Mouse (Mus musculus): ENCODE measurements at regions not wholly inside any gene's neighbourhood (a gene's known extent, or its start where the extent isn't known, plus 50 kb on each side); places are given as distances from the start of the nearest gene placed in this dataset.

GRCm38 (mm10) chr9:61151901-61152337 lies 220.2 kb upstream of the Tle3 start:
- H3K27ac ChIP-seq (ENCODE audit: low read length), result no peak overlapping the region
- 53% methylated on average over 12 of the region's 12 CpGs for WGBS
- H3K9ac ChIP-seq (ENCODE audit: low read depth, low read length), result no peak overlapping the region
- no peak for ATAC-seq
- peaks cover 7% of the 10 kb centered on the region; the same call in 1 of the 2 replicates for H3K4me1 ChIP-seq (ENCODE audit: control insufficient read depth, insufficient read depth, low read length)
- no peaks in the 10 kb centered on the region for H3K36me3 ChIP-seq (ENCODE audit: control insufficient read depth, insufficient read depth, low read length)
- no peak overlapping the region for H3K4me2 ChIP-seq (ENCODE audit: low read length)
- no peaks in the 10 kb centered on the region for H3K9me3 ChIP-seq (replicated peaks; ENCODE audit: control insufficient read depth, low read length, poor library complexity, severe bottlenecking)
- H3K4me3 ChIP-seq (ENCODE audit: low read depth, low read length), result no peak overlapping the region
- H3K27me3 ChIP-seq (ENCODE audit: control insufficient read depth, insufficient read depth, low read depth, low read length), result no peaks in the 10 kb centered on the region

GRCm38 (mm10) chr9:61154721-61155120 lies 217.4 kb upstream of the Tle3 start:
- no peaks in the 10 kb centered on the region for H3K9me3 ChIP-seq (replicated peaks; ENCODE audit: control insufficient read depth, low read length, poor library complexity, severe bottlenecking)

GRCm38 (mm10) chr9:61155851-61156250 lies 216.3 kb upstream of the Tle3 start:
- no peak overlapping the region for H3K4me2 ChIP-seq (ENCODE audit: low read length)
- 47% methylated on average over 14 of the region's 14 CpGs for WGBS
- peaks cover 12% of the 10 kb centered on the region; the same call in 1 of the 2 replicates for H3K4me1 ChIP-seq (ENCODE audit: control insufficient read depth, insufficient read depth, low read length)
- H3K9ac ChIP-seq (ENCODE audit: low read depth, low read length), result no peak overlapping the region
- H3K27me3 ChIP-seq (ENCODE audit: control insufficient read depth, insufficient read depth, low read depth, low read length), result no peaks in the 10 kb centered on the region
- H3K9me3 ChIP-seq (replicated peaks; ENCODE audit: control insufficient read depth, low read length, poor library complexity, severe bottlenecking), result no peaks in the 10 kb centered on the region
- H3K36me3 ChIP-seq (ENCODE audit: control insufficient read depth, insufficient read depth, low read length), result no peaks in the 10 kb centered on the region
- no peak overlapping the region for H3K27ac ChIP-seq (ENCODE audit: low read length)
- no peak for ATAC-seq
- no peak overlapping the region for H3K4me3 ChIP-seq (ENCODE audit: low read depth, low read length)

More at GRCm38 (mm10) chr9:61154721-61155120, 217.4 kb upstream of the Tle3 start:
- Histone ChIP-seq H3K27ac (ENCODE audit: low read length) (no peak overlapping the region), H3K9ac (ENCODE audit: low read depth, low read length) (no peak overlapping the region), H3K4me2 (ENCODE audit: low read length) (no peak overlapping the region), H3K4me3 (ENCODE audit: low read depth, low read length) (no peak overlapping the region), H3K4me1 (ENCODE audit: control insufficient read depth, insufficient read depth, low read length) (peaks cover 12% of the 10 kb centered on the region; the same call in 1 of the 2 replicates), H3K27me3 (ENCODE audit: control insufficient read depth, insufficient read depth, low read depth, low read length) (no peaks in the 10 kb centered on the region), H3K36me3 (ENCODE audit: control insufficient read depth, insufficient read depth, low read length) (no peaks in the 10 kb centered on the region)
- 20% methylated on average over 6 of the region's 6 CpGs for WGBS
- ATAC-seq, result no peak

- 46% methylated on average over 10 of the region's 10 CpGs for WGBS
- H3K9me3 ChIP-seq (replicated peaks; ENCODE audit: control insufficient read depth, low read length, poor library complexity, severe bottlenecking), result no peaks in the 10 kb centered on the region
- no peaks in the 10 kb centered on the region for H3K36me3 ChIP-seq (ENCODE audit: control insufficient read depth, insufficient read depth, low read length)
- no peaks in the 10 kb centered on the region for H3K27me3 ChIP-seq (ENCODE audit: control insufficient read depth, insufficient read depth, low read depth, low read length)
- no peak overlapping the region for H3K27ac ChIP-seq (ENCODE audit: low read length)
- no peak overlapping the region for H3K4me3 ChIP-seq (ENCODE audit: low read depth, low read length)
- no peak for ATAC-seq
- no peak overlapping the region for H3K4me2 ChIP-seq (ENCODE audit: low read length)
- H3K9ac ChIP-seq (ENCODE audit: low read depth, low read length), result no peak overlapping the region
- peaks cover 18% of the 10 kb centered on the region for H3K4me1 ChIP-seq (ENCODE audit: control insufficient read depth, insufficient read depth, low read length)
Observed at GRCm38 (mm10) chr9:61158192-61158770, 213.9 kb upstream of the Tle3 start.

GRCm38 (mm10) chr9:61159159-61159558 lies 213.0 kb upstream of the Tle3 start:
- WGBS, result 85% methylated on average over 2 of the region's 2 CpGs
- Histone ChIP-seq H3K4me3 (ENCODE audit: low read depth, low read length) (no peak overlapping the region), H3K9me3 (replicated peaks; ENCODE audit: control insufficient read depth, low read length, poor library complexity, severe bottlenecking) (no peaks in the 10 kb centered on the region), H3K9ac (ENCODE audit: low read depth, low read length) (no peak overlapping the region), H3K27me3 (ENCODE audit: control insufficient read depth, insufficient read depth, low read depth, low read length) (no peaks in the 10 kb centered on the region), H3K4me1 (ENCODE audit: control insufficient read depth, insufficient read depth, low read length) (peaks cover 26% of the 10 kb centered on the region), H3K36me3 (ENCODE audit: control insufficient read depth, insufficient read depth, low read length) (no peaks in the 10 kb centered on the region), H3K4me2 (ENCODE audit: low read length) (no peak overlapping the region), H3K27ac (ENCODE audit: low read length) (no peak overlapping the region)
- no peak for ATAC-seq

GRCm38 (mm10) chr9:61159616-61160015 lies 212.6 kb upstream of the Tle3 start:
- Histone ChIP-seq H3K27me3 (ENCODE audit: control insufficient read depth, insufficient read depth, low read depth, low read length) (no peaks in the 10 kb centered on the region), H3K9ac (ENCODE audit: low read depth, low read length) (no peak overlapping the region), H3K4me1 (ENCODE audit: control insufficient read depth, insufficient read depth, low read length) (peaks cover 26% of the 10 kb centered on the region), H3K36me3 (ENCODE audit: control insufficient read depth, insufficient read depth, low read length) (no peaks in the 10 kb centered on the region), H3K4me2 (ENCODE audit: low read length) (no peak overlapping the region), H3K9me3 (replicated peaks; ENCODE audit: control insufficient read depth, low read length, poor library complexity, severe bottlenecking) (no peaks in the 10 kb centered on the region), H3K27ac (ENCODE audit: low read length) (no peak overlapping the region), H3K4me3 (ENCODE audit: low read depth, low read length) (no peak overlapping the region)
- WGBS, result 84% methylated on average over 10 of the region's 10 CpGs
- no peak for ATAC-seq

GRCm38 (mm10) chr9:61162884-61163283 lies 209.3 kb upstream of the Tle3 start:
- 88% methylated on average over 10 of the region's 10 CpGs for WGBS
- ATAC-seq, result no peak
- H3K27ac ChIP-seq (ENCODE audit: low read length), result no peak overlapping the region

GRCm38 (mm10) chr9:61163671-61164288 lies 208.4 kb upstream of the Tle3 start:
- no peak for ATAC-seq
- no peaks in the 10 kb centered on the region for H3K27me3 ChIP-seq (ENCODE audit: control insufficient read depth, insufficient read depth, low read depth, low read length)
- no peak overlapping the region for H3K4me3 ChIP-seq (ENCODE audit: low read depth, low read length)
- peaks cover 17% of the 10 kb centered on the region for H3K4me1 ChIP-seq (ENCODE audit: control insufficient read depth, insufficient read depth, low read length)
- no peaks in the 10 kb centered on the region for H3K9me3 ChIP-seq (replicated peaks; ENCODE audit: control insufficient read depth, low read length, poor library complexity, severe bottlenecking)
- H3K4me2 ChIP-seq (ENCODE audit: low read length), result no peak overlapping the region
- 65% methylated on average over 19 of the region's 19 CpGs for WGBS
- H3K27ac ChIP-seq (ENCODE audit: low read length), result no peak overlapping the region
- H3K9ac ChIP-seq (ENCODE audit: low read depth, low read length), result no peak overlapping the region
- no peaks in the 10 kb centered on the region for H3K36me3 ChIP-seq (ENCODE audit: control insufficient read depth, insufficient read depth, low read length)

More at GRCm38 (mm10) chr9:61162884-61163283, 209.3 kb upstream of the Tle3 start:
- Histone ChIP-seq H3K4me2 (ENCODE audit: low read length) (no peak overlapping the region), H3K27me3 (ENCODE audit: control insufficient read depth, insufficient read depth, low read depth, low read length) (no peaks in the 10 kb centered on the region), H3K4me3 (ENCODE audit: low read depth, low read length) (no peak overlapping the region), H3K9me3 (replicated peaks; ENCODE audit: control insufficient read depth, low read length, poor library complexity, severe bottlenecking) (no peaks in the 10 kb centered on the region), H3K9ac (ENCODE audit: low read depth, low read length) (no peak overlapping the region), H3K4me1 (ENCODE audit: control insufficient read depth, insufficient read depth, low read length) (peaks cover 21% of the 10 kb centered on the region), H3K36me3 (ENCODE audit: control insufficient read depth, insufficient read depth, low read length) (no peaks in the 10 kb centered on the region)

GRCm38 (mm10) chr9:61164501-61165251 lies 207.5 kb upstream of the Tle3 start:
- no peak overlapping the region for H3K4me3 ChIP-seq (ENCODE audit: low read depth, low read length)
- H3K27ac ChIP-seq (ENCODE audit: low read length), result no peak overlapping the region
- ATAC-seq, result no peak
- peaks cover 17% of the 10 kb centered on the region for H3K4me1 ChIP-seq (ENCODE audit: control insufficient read depth, insufficient read depth, low read length)
- 62% methylated on average over 11 of the region's 11 CpGs for WGBS
- no peak overlapping the region for H3K4me2 ChIP-seq (ENCODE audit: low read length)
- H3K9me3 ChIP-seq (replicated peaks; ENCODE audit: control insufficient read depth, low read length, poor library complexity, severe bottlenecking), result no peaks in the 10 kb centered on the region
- no peaks in the 10 kb centered on the region for H3K36me3 ChIP-seq (ENCODE audit: control insufficient read depth, insufficient read depth, low read length)
- no peak overlapping the region for H3K9ac ChIP-seq (ENCODE audit: low read depth, low read length)
- no peaks in the 10 kb centered on the region for H3K27me3 ChIP-seq (ENCODE audit: control insufficient read depth, insufficient read depth, low read depth, low read length)
